Mouse (Mus musculus): Measurements from ENCODE around the gene Hist1h1a. TPM values are rescaled to one million over a fixed set of nuclear protein-coding genes. Genes with fewer than 3 reads are reported as not detected.

Gene Hist1h1a
- polyA plus RNA-seq, 1 experiment: not detected

Other genes with a start within 250 kb of the Hist1h1a start
- gene Hist1h4h, start 232.6 kb upstream of the Hist1h1a start, polyA plus RNA-seq (2012; rRNA removed): 27.8 and 30.5 TPM in 2 replicates
- gene Hist1h2af, start 229.8 kb upstream of the Hist1h1a start, polyA plus RNA-seq (2012; rRNA removed): 1.3 and 5.2 TPM in 2 replicates
- gene Hist1h3g, start 228.2 kb upstream of the Hist1h1a start, polyA plus RNA-seq (2012; rRNA removed): 0.40 and 0.90 TPM in 2 replicates
- 0.60 and 0.69 TPM in 2 replicates for gene Hist1h2bh, start 220.3 kb upstream of the Hist1h1a start, polyA plus RNA-seq (2012; rRNA removed)
- gene Hist1h3f, start 219.6 kb upstream of the Hist1h1a start, polyA plus RNA-seq (2012; rRNA removed): 0.44 and 0.78 TPM in 2 replicates
- 0.26 and 0.78 TPM in 2 replicates for gene Hist1h4f, start 212.0 kb upstream of the Hist1h1a start, polyA plus RNA-seq (2012; rRNA removed)
- gene Hist1h1d, start 210.4 kb upstream of the Hist1h1a start, polyA plus RNA-seq (2012; rRNA removed): 0.62 and 0.90 TPM in 2 replicates
- 0.83 and 1.6 TPM in 2 replicates for gene Hist1h3e, start 201.3 kb upstream of the Hist1h1a start, polyA plus RNA-seq (2012; rRNA removed)
- 0.15 and 0.53 TPM in 2 replicates for gene Hist1h2ae, start 192.4 kb upstream of the Hist1h1a start, polyA plus RNA-seq (2012; rRNA removed)
- gene Hist1h2bg, start 192.3 kb upstream of the Hist1h1a start, polyA plus RNA-seq (2012; rRNA removed): 7.4 and 9.9 TPM in 2 replicates
- gene Hist1h2bf, start 189.5 kb upstream of the Hist1h1a start, polyA plus RNA-seq (2012; rRNA removed): 0.75 TPM in 1 of 2 replicates, not detected in the other
- gene Hist1h2ad, start 189.3 kb upstream of the Hist1h1a start, polyA plus RNA-seq (2012; rRNA removed): 1.6 and 1.9 TPM in 2 replicates
- 2.5 and 2.6 TPM in 2 replicates for gene Hist1h3d, start 187.9 kb upstream of the Hist1h1a start, polyA plus RNA-seq (2012; rRNA removed)
- 0.47 and 3.4 TPM in 2 replicates for gene Hist1h4d, start 182.1 kb upstream of the Hist1h1a start, polyA plus RNA-seq (2012; rRNA removed)
- gene Hist1h2be, start 142.5 kb upstream of the Hist1h1a start, polyA plus RNA-seq (2012; rRNA removed): 2.6 and 3.4 TPM in 2 replicates
- 1.1 and 2.4 TPM in 2 replicates for gene Hist1h1e, start 141.1 kb upstream of the Hist1h1a start, polyA plus RNA-seq (2012; rRNA removed)
- gene Hist1h2ac, start 79.7 kb upstream of the Hist1h1a start, polyA plus RNA-seq (2012; rRNA removed): 0.45 and 0.86 TPM in 2 replicates
- gene Hist1h2bc, start 79.5 kb upstream of the Hist1h1a start, polyA plus RNA-seq (2012; rRNA removed): 193 and 203 TPM in 2 replicates
- not detected in 2 replicates for gene Hist1h1t, start 67.9 kb upstream of the Hist1h1a start, polyA plus RNA-seq (2012; rRNA removed)
- 0.47 and 1.7 TPM in 2 replicates for gene Hist1h4c, start 65.2 kb upstream of the Hist1h1a start, polyA plus RNA-seq (2012; rRNA removed)
- 13.8 and 14.8 TPM in 2 replicates for gene Hfe, start 52.8 kb upstream of the Hist1h1a start, polyA plus RNA-seq (2012; rRNA removed)
- gene Hist1h1c, start 24.9 kb upstream of the Hist1h1a start, polyA plus RNA-seq (2012; rRNA removed): 125 and 170 TPM in 2 replicates
- gene Hist1h3c, start 18.1 kb upstream of the Hist1h1a start, polyA plus RNA-seq (2012; rRNA removed): 0.48 and 0.84 TPM in 2 replicates
- gene Hist1h2bb, start 16.9 kb upstream of the Hist1h1a start, polyA plus RNA-seq (2012; rRNA removed): 0.43 and 0.49 TPM in 2 replicates
- gene Hist1h2ab, start 12.5 kb upstream of the Hist1h1a start, polyA plus RNA-seq (2012; rRNA removed): 0.60 TPM in 1 of 2 replicates, not detected in the other
- 0.48 and 0.52 TPM in 2 replicates for gene Hist1h3b, start 11.4 kb upstream of the Hist1h1a start, polyA plus RNA-seq (2012; rRNA removed)
- 0.75 and 0.94 TPM in 2 replicates for gene Hist1h4b, start 6.7 kb upstream of the Hist1h1a start, polyA plus RNA-seq (2012; rRNA removed)
- gene Hist1h4a, start 2.4 kb upstream of the Hist1h1a start, polyA plus RNA-seq (2012; rRNA removed): 0.48 and 1.2 TPM in 2 replicates
- gene Hist1h3a, start 1.3 kb upstream of the Hist1h1a start, polyA plus RNA-seq (2012; rRNA removed): 0.34 and 0.66 TPM in 2 replicates
- gene Trim38, start 6.2 kb downstream of the Hist1h1a start, polyA plus RNA-seq (2012; rRNA removed): 0.25 and 0.36 TPM in 2 replicates
- not detected in 2 replicates for gene Slc17a2, start 43.3 kb downstream of the Hist1h1a start, polyA plus RNA-seq (2012; rRNA removed)
- not detected in 2 replicates for gene Slc17a3, start 75.8 kb downstream of the Hist1h1a start, polyA plus RNA-seq (2012; rRNA removed)
- not detected in 2 replicates for gene Slc17a1, start 104.1 kb downstream of the Hist1h1a start, polyA plus RNA-seq (2012; rRNA removed)
- gene Slc17a4, start 151.3 kb downstream of the Hist1h1a start, polyA plus RNA-seq (2012; rRNA removed): 0.04 and 0.06 TPM in 2 replicates
- gene Hist1h2ba, start 170.5 kb downstream of the Hist1h1a start, polyA plus RNA-seq (2012; rRNA removed): not detected in 2 replicates
- not detected in 2 replicates for gene Hist1h2aa, start 170.8 kb downstream of the Hist1h1a start, polyA plus RNA-seq (2012; rRNA removed)
- gene Scgn, start 227.5 kb downstream of the Hist1h1a start, polyA plus RNA-seq (2012; rRNA removed): not detected in 2 replicates